Mouse (Mus musculus): ENCODE measurements around the gene Fam76b.

Fam76b gene

GRCm38 (mm10) chr9:13896055-13896454 lies 68.5 kb downstream of the Fam76b start:
- TF ChIP-seq GATA4 (IDR thresholded peaks at IDR 0.05; ENCODE audit: insufficient replicate concordance, low read length): no peak

GRCm38 (mm10) chr9:13898510-13899305 lies 71.2 kb downstream of the Fam76b start:
- TF ChIP-seq GATA4 (IDR thresholded peaks at IDR 0.05; ENCODE audit: insufficient replicate concordance, low read length): no peak

- TF ChIP-seq GATA4 (IDR thresholded peaks at IDR 0.05; ENCODE audit: insufficient replicate concordance, low read length): no peak
Observed at GRCm38 (mm10) chr9:13902030-13902429, 74.5 kb downstream of the Fam76b start.

GRCm38 (mm10) chr9:13904091-13904779 lies 76.7 kb downstream of the Fam76b start:
- TF ChIP-seq GATA4 (IDR thresholded peaks at IDR 0.05; ENCODE audit: insufficient replicate concordance, low read length): no peak

All from liver, adult (tissue).